Mouse (Mus musculus): ENCODE results near the gene B4galt1.

Gene B4galt1

DNA sequence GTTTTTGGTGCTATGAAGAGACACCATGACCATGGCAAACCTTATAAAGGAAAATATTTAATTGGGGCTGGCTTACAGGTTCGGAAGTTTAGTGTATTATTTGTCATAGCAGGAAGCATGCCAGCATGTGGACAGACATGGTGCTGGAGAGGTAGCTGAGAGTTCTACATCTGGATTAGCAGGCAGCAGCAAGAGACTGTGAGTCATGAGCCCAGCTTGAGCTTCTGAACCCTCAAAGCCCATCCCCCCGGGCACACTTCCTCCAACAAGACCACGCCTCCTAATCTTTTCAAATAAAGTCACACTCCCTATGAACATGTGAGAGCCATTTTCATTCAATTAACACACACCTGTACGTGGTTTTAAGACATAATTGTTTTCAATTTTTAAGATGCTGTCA, 77.4 kb downstream of the B4galt1 start:
- DNase-seq (ENCODE audit: low spot score), result no peak

DNA sequence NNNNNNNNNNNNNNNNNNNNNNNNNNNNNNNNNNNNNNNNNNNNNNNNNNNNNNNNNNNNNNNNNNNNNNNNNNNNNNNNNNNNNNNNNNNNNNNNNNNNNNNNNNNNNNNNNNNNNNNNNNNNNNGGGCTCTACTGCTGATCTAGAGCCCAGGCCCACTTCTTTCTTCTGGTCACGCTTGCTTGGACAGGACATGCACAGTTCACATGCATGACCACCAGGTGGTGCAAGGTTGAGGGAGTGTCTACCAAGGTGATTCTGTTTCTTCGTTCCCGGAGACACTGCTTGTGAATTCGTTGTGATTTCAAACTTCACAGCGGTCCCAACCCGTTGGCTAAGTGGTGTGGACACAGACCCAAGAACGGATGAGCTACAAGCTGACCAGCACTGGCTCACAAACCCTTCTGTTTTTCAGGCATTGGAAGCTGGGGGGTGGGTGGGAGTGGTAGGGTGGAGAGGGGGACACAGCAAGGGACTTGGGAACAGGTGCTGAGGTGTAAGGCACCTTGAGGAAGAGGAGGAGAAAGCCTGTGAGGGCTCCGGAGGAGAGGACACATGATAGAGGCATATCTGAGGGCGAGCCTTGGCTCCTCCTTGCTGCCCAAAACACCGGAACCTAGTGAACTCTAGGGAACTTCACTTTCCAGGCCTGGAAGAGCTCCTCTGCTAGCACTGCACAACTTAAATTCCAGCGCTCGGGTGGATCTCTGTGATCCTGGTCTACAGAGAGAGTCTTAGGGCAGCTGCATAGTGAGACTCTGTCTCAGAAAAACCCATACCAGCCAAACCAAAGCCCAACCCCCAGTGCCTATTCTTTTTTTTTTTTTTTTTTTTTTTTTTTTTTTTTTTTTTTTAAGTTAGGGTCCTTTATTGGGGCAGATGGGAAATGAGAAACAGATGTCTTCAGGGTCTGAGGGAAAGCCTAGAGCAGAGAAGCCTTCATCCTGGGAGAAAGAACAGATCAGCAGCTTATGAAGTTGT, 79.2 kb downstream of the B4galt1 start:
- no peak for DNase-seq (ENCODE audit: low spot score)

GRCm38 (mm10) chr4:40759876-40760275, 93.9 kb downstream of the B4galt1 start:
- no peak for DNase-seq (ENCODE audit: low spot score)

DNA sequence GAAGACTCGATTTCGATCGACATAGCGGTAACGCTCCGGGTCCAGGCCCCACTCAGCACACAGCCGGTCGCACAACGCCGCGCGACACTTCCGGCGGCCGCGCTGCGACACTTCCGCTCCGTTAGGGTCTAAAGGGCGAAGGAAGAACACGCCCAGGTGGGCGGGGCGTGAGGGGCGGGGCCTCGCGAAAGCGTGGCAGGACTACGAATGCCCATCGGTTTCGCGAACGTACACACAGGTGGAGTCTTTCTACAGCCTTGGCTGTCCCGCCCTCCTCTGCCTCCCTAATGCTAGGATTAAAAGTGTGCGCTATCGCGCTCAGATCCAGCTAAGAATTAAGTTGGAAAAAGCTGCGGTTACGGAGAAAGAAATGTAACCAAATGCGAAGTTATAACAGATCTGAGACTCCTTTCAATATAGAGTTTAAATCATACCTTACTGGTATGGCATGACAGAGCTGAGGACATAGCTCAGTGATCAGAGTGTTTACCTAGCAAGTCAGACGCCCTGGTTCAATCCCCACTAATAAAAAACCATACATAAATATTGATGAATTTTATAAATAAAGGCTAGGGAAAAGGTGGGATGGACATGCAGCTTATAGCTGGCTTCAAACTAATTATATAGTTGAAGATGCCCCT, 95.9 kb downstream of the B4galt1 start, which contains the start of gene Smu1:
Gene Smu1, minus strand, starts transcription at position 144 of the 641 bp plus-strand sequence.
- DNase-seq (ENCODE audit: low spot score), result peak; percentile 83

DNA sequence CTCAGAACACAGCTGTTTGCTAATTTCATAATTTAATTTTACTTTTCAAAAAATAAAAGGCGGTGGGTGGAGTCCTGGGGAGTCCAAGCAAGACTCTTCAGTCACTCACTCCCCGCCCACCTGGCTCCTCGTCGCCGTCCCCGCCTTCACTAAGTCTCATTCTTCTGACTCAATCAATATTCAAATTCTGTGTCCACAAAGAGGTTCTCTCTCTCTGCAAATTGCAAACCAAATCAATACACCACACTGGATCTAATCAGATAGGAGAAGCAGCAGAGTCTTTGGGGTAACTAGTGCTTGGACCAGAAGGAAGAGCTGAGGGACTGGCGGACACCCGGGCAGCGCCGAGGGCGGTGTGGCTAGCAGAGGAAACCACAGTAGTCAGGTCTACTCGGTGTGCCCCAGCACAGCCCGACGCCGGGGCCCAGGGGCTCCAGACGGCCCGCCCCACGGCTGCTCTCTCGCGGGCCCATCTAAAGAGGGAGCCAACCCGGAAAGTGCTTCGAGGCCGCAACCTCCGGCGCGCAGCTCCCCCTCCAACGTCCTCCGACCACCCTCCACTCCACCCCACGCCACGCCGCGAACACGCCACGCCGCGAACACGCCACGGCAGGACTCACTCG, 96.5 kb downstream of the B4galt1 start:
- DNase-seq (ENCODE audit: low spot score), result no peak

Data from layer of hippocampus, adult 9-10 months (tissue).